Mouse (Mus musculus) spleen, adult 2 months (tissue): ENCODE measurements around the gene Ablim1.

ENCODE experiments used
- CTCF ChIP-seq: fragments of 200-500 bp; IDR thresholded peaks from 2 replicates; pipeline ENCODE4 v1.5.1; 2011; ENCODE audit warnings: mild to moderate bottlenecking, inconsistent platforms; ENCODE audit not compliant: insufficient read depth, insufficient read length, insufficient replicate concordance; ENCODE audit errors: extremely low read depth
- POLR2A ChIP-seq: fragments of 200-500 bp; IDR thresholded peaks from 2 replicates; pipeline ENCODE4 v1.6.1; 2011; ENCODE audit warnings: low read depth, low read length, inconsistent platforms

DNA sequence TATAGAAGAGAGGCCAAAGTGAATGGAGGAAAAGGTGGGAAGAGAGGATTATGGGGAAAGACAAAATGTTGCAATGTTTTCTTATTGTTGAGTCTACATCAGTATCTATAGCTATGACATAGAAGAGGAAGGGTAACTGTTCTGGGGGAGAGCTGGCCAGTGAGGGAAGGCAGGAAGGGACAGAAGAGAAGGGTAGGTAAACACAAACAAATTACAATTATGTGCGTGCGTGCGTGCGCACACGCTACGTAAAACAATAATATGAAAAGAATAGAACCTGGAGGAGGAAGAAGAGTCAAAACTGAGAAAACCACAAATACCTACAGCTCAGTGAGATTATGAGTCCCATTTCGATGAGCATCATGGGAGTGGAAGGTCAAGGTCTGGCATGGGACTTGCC, 13.6 kb upstream of the Ablim1 start:
- TF ChIP-seq CTCF (no peak), POLR2A (no peak)
